Mouse (Mus musculus): Measurements from ENCODE around the gene Ccl5. TPM values are rescaled to one million over a fixed set of nuclear protein-coding genes. Genes with fewer than 3 reads are reported as not detected.
A peak's percentile ranks its signal among the peaks of the same experiment; 100 is the strongest.
"Not testable (repeated sequence)": the region's sequence is repeated elsewhere in the genome, so short reads cannot be mapped to it uniquely, and the experiment has no call there.

Ccl5 gene
- polyA plus RNA-seq, 1 experiment: 519 TPM

DNA sequence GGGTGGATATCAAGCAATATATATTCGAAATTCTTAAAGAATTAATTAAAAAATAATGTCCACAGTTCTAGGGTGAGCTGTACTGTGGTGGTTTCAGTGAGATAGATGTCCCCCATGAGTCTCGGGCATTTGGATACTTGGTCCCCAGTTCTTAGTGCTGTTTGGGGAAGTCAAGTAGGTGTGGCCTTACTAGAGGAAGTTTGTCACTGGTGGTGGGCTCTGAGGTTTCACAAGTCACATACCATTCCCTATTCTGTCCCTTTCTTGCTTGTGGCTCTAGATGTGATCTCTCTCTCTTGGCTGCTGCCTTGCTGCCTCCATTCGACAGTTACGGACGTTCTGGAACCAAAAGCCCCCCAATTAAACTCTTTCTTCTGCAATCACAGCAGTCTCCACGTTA, 30.1 kb upstream of the Ccl5 start:
- H3K4me1 ChIP-seq (ENCODE audit: control insufficient read depth, insufficient read depth, insufficient read length): peaks cover 20% of the 10 kb centered on the region
- WGBS: 35% methylated on average over 6 of the region's 6 CpGs
- no peaks in the 10 kb centered on the region for H3K36me3 ChIP-seq (ENCODE audit: control insufficient read depth, insufficient read depth, low read length)
- peak; percentile 28 to 44 for DNase-seq (ENCODE audit: low read depth in 1 of 2, low spot score in 2 of 2)
- TF ChIP-seq CTCF (IDR thresholded peaks at IDR 0.05; ENCODE audit: extremely low read depth, insufficient read depth, insufficient read length, insufficient replicate concordance): no peak
- TF ChIP-seq POLR2A (IDR thresholded peaks at IDR 0.05; ENCODE audit: low read depth, low read length): no peak
- no peak overlapping the region for H3K4me3 ChIP-seq (ENCODE audit: extremely low read depth, insufficient read depth, insufficient read length)
- no peaks in the 10 kb centered on the region for H3K27me3 ChIP-seq (ENCODE audit: control insufficient read depth, insufficient read depth, low read length)
- 0 out of 2 replicates have a peak overlapping the region, but pooled peaks have one; percentile 20 for H3K27ac ChIP-seq (ENCODE audit: insufficient read depth, low read length)

DNA sequence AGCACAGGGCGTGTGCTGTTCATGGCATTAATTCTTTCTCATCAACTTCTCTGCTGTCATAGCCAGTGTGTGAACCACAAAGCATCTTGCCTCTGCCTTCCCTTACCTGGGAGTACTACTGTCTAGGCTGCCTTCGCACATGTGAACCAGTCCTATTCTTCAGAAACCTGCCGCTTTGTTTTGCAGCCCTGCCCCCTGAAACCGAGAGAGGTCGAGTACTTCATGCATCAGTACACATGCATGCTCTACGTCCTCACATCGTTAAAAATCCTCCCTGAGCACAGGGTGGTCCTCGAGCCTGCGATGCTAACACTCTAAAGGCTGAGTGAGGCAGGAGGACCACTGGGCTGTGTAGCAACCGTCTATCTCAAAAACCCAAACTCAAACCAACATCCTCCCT, 26.8 kb upstream of the Ccl5 start:
- Histone ChIP-seq H3K27ac (ENCODE audit: insufficient read depth, low read length) (no peak overlapping the region), H3K4me3 (ENCODE audit: extremely low read depth, insufficient read depth, insufficient read length) (no peak overlapping the region), H3K4me1 (ENCODE audit: control insufficient read depth, insufficient read depth, insufficient read length) (peaks cover 15% of the 10 kb centered on the region), H3K27me3 (ENCODE audit: control insufficient read depth, insufficient read depth, low read length) (no peaks in the 10 kb centered on the region), H3K36me3 (ENCODE audit: control insufficient read depth, insufficient read depth, low read length) (no peaks in the 10 kb centered on the region)
- 51% methylated on average over 10 of the region's 10 CpGs for WGBS
- no peak for DNase-seq (ENCODE audit: low read depth in 1 of 2, low spot score in 2 of 2)
- no peak for TF ChIP-seq CTCF (IDR thresholded peaks at IDR 0.05; ENCODE audit: extremely low read depth, insufficient read depth, insufficient read length, insufficient replicate concordance)
- no peak for TF ChIP-seq POLR2A (IDR thresholded peaks at IDR 0.05; ENCODE audit: low read depth, low read length)

DNA sequence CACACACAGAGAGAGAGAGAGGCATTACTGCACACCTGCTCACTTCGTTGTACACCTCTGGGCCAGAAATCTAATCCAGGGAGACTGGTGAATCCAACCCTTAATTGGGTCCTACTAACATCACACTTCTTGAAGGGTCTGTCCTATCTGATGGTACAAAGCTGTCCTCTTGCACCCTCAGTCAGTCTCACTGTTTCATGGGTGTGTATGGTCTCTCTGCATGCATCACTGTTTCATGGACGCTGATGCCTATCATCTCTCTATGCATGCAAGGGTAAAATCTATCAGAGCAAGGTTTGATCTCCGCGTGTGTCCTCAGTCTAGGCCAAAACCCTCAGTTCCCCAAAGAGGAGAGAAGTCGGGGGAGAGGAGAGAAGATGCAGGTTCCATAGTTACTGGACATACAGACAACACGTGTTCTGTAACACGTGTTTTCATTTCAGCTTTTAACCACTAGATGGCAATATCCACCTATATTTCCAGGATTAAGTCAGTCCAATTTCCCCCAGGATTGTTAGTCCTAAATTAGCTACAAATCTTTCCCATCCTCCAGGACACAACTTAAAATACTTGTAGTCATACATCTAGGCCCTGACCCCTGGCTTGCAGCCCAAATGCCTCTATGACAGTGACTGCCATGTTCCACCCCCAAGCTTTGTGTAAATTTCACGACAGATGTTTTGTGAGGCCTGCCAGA, 25.9 kb upstream of the Ccl5 start:
- no peaks in the 10 kb centered on the region for H3K27me3 ChIP-seq (ENCODE audit: control insufficient read depth, insufficient read depth, low read length)
- no peak for DNase-seq (ENCODE audit: low read depth in 1 of 2, low spot score in 2 of 2)
- no peak overlapping the region for H3K27ac ChIP-seq (ENCODE audit: insufficient read depth, low read length)
- H3K4me3 ChIP-seq (ENCODE audit: extremely low read depth, insufficient read depth, insufficient read length): no peak overlapping the region
- no peaks in the 10 kb centered on the region for H3K36me3 ChIP-seq (ENCODE audit: control insufficient read depth, insufficient read depth, low read length)
- TF ChIP-seq POLR2A (IDR thresholded peaks at IDR 0.05; ENCODE audit: low read depth, low read length): no peak
- no peak for TF ChIP-seq CTCF (IDR thresholded peaks at IDR 0.05; ENCODE audit: extremely low read depth, insufficient read depth, insufficient read length, insufficient replicate concordance)
- peaks cover 15% of the 10 kb centered on the region for H3K4me1 ChIP-seq (ENCODE audit: control insufficient read depth, insufficient read depth, insufficient read length)
- WGBS: 31% methylated on average over 8 of the region's 8 CpGs

DNA sequence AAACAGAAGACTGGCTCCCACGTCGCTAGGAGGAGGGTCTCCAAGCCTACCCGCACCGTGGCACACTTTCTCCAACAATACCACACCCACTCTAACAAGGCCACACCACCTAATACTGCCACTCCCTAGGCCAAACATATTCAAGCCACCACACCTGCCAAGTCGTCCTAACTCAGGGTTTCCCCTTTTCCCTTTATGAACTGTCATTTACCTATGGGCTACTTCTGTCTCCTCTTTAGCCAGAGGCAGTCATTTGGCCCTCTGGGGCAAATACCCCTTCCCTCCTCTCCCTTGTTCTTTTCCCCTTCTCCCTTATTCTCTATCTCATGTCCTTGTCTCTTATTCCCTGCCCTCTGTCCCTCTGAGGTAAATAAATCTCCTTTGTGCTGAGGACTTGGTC, 21.4 kb upstream of the Ccl5 start:
- TF ChIP-seq POLR2A (IDR thresholded peaks at IDR 0.05; ENCODE audit: low read depth, low read length) (no peak), CTCF (IDR thresholded peaks at IDR 0.05; ENCODE audit: extremely low read depth, insufficient read depth, insufficient read length, insufficient replicate concordance) (no peak)
- no peaks in the 10 kb centered on the region for H3K36me3 ChIP-seq (ENCODE audit: control insufficient read depth, insufficient read depth, low read length)
- no peak overlapping the region for H3K27ac ChIP-seq (ENCODE audit: insufficient read depth, low read length)
- 84% methylated on average over 5 of the region's 5 CpGs for WGBS
- H3K4me3 ChIP-seq (ENCODE audit: extremely low read depth, insufficient read depth, insufficient read length): no peak overlapping the region
- no peak for DNase-seq (ENCODE audit: low read depth in 1 of 2, low spot score in 2 of 2)
- H3K27me3 ChIP-seq (ENCODE audit: control insufficient read depth, insufficient read depth, low read length): no peaks in the 10 kb centered on the region
- H3K4me1 ChIP-seq (ENCODE audit: control insufficient read depth, insufficient read depth, insufficient read length): peaks cover 7% of the 10 kb centered on the region; the same call in 1 of the 2 replicates

DNA sequence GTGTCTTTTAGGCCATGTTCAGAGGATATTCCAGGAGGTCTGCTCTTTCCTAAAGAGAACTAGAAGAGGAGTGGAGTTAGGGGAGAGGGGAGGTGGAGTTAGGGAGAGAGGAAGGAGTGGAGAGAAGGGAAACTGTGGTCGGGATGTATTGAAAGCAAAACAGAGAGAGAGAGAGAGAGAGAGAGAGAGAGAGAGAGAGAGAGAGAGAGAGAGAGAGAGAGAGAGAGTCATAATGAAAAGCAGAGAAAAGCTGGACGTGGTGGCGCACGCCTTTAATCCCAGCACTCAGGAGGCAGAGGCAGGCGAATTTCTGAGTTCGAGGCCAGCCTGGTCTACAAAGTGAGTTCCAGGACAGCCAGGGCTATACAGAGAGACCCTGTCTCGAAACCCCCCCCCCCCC, 20.7 kb upstream of the Ccl5 start:
- WGBS: 73% methylated on average over 7 of the region's 7 CpGs

DNA sequence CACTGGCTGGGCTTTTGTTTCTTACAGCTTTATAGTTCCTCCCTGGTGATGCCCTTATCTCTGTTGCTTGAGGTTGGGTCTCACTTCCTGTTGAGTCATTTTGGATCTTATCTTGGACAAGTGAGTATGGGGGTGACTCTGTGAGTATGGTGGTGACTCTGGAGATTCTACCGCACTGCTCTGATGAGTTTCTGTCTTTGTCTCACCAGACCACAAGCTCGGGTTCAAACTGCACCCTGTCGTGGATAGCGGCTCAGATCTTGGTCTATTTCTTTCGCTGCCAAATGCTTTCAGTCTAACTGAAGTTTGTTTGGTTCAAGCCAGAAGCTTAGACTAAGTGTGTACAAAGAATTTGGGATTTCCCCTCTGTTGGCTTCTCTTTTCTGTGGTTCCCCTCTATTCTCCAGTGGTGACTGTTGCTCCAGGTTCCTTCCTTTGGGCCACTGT, 19.9 kb upstream of the Ccl5 start:
- H3K36me3 ChIP-seq (ENCODE audit: control insufficient read depth, insufficient read depth, low read length): no peaks in the 10 kb centered on the region
- no peaks in the 10 kb centered on the region for H3K27me3 ChIP-seq (ENCODE audit: control insufficient read depth, insufficient read depth, low read length)
- H3K4me1 ChIP-seq (ENCODE audit: control insufficient read depth, insufficient read depth, insufficient read length): peaks cover 7% of the 10 kb centered on the region; the same call in 1 of the 2 replicates
- 7% methylated on average over 5 of the region's 5 CpGs for WGBS
- TF ChIP-seq CTCF (IDR thresholded peaks at IDR 0.05; ENCODE audit: extremely low read depth, insufficient read depth, insufficient read length, insufficient replicate concordance) (no peak), POLR2A (IDR thresholded peaks at IDR 0.05; ENCODE audit: low read depth, low read length) (no peak)
- no peak for DNase-seq (ENCODE audit: low read depth in 1 of 2, low spot score in 2 of 2)
- no peak overlapping the region for H3K27ac ChIP-seq (ENCODE audit: insufficient read depth, low read length)
- no peak overlapping the region for H3K4me3 ChIP-seq (ENCODE audit: extremely low read depth, insufficient read depth, insufficient read length)

More for the DNA sequence above, 20.7 kb upstream of the Ccl5 start:
- not testable (repeated sequence) for H3K27ac ChIP-seq (ENCODE audit: insufficient read depth, low read length); H3K27me3 ChIP-seq (ENCODE audit: control insufficient read depth, insufficient read depth, low read length); DNase-seq (ENCODE audit: low read depth in 1 of 2, low spot score in 2 of 2); H3K36me3 ChIP-seq (ENCODE audit: control insufficient read depth, insufficient read depth, low read length); H3K4me3 ChIP-seq (ENCODE audit: extremely low read depth, insufficient read depth, insufficient read length); H3K4me1 ChIP-seq (ENCODE audit: control insufficient read depth, insufficient read depth, insufficient read length)

DNA sequence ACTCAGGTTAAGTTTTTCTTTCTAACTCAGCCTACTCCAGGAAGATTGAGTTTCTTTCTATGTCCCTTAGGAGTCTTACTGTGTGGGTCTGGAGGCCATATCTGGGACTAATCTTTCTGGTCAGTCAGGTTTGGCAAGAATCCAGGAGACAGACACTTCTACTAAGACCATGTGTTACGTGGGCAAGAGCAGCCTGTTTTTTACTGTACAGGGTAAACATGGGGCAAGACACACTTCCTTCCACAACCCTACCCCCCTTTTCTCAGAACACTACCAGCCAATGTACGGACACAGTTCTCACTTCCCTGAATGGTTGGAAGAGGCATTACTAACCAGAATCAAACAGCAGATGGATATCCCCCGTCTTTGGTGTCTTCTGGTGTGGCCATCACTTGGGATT, 13.9 kb upstream of the Ccl5 start:
- WGBS: 42% methylated on average over 3 of the region's 3 CpGs
- peaks cover 2% of the 10 kb centered on the region; the same call in 1 of the 2 replicates for H3K4me1 ChIP-seq (ENCODE audit: control insufficient read depth, insufficient read depth, insufficient read length)
- H3K27me3 ChIP-seq (ENCODE audit: control insufficient read depth, insufficient read depth, low read length): no peaks in the 10 kb centered on the region
- H3K4me3 ChIP-seq (ENCODE audit: extremely low read depth, insufficient read depth, insufficient read length): no peak overlapping the region
- TF ChIP-seq CTCF (IDR thresholded peaks at IDR 0.05; ENCODE audit: extremely low read depth, insufficient read depth, insufficient read length, insufficient replicate concordance) (no peak), POLR2A (IDR thresholded peaks at IDR 0.05; ENCODE audit: low read depth, low read length) (no peak)
- no peak for DNase-seq (ENCODE audit: low read depth in 1 of 2, low spot score in 2 of 2)
- H3K36me3 ChIP-seq (ENCODE audit: control insufficient read depth, insufficient read depth, low read length): no peaks in the 10 kb centered on the region
- H3K27ac ChIP-seq (ENCODE audit: insufficient read depth, low read length): no peak overlapping the region
